Mouse (Mus musculus) heart, postnatal 4 days (tissue): Measurements from ENCODE around the gene Zfp664. TPM values are rescaled to one million over a fixed set of nuclear protein-coding genes. Genes with fewer than 3 reads are reported as not detected.

ENCODE experiments used
- DNase-seq: peaks from one replicate; pipeline ENCODE4 v3.0.0; 2021
- total RNA-seq, 2 experiments: library from RNA; stranded (reverse); gene quantifications; 2 replicates each; pipeline ENCODE4 v1.2.3; 2021

The Zfp664 gene
- total RNA-seq, 2 experiments from 2014 or later, result 57.5 to 62.7 TPM

GRCm38 (mm10) chr5:124929425-124930054, 67.0 kb downstream of the Zfp664 start:
- peak; percentile 52 for DNase-seq

GRCm38 (mm10) chr5:124930055-124930439, 67.6 kb downstream of the Zfp664 start:
- peak; percentile 66 for DNase-seq

DNA sequence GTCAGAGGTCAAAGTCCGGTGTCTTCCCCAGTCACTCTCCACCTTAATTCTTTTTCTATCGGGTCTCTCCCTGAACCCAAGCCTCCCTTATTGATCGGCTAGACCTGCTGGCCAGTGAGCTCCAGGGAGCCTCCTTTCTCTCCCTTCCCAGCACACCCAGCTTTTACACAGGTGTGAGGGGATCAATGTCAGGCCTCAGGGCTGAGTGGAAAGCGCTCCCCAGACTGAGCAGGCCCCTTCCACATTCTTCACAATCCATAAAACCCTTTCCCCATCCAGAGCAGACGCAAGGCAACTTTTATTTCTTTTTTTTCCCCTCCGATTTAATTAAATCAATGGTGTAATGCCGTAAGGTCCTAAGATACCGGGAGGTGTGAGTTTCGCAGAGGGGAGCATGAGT, 68.1 kb downstream of the Zfp664 start:
- no peak for DNase-seq

- DNase-seq, result no peak
These were observed 68.6 kb downstream of the Zfp664 start for GRCm38 (mm10) chr5:124931076-124931475.

DNA sequence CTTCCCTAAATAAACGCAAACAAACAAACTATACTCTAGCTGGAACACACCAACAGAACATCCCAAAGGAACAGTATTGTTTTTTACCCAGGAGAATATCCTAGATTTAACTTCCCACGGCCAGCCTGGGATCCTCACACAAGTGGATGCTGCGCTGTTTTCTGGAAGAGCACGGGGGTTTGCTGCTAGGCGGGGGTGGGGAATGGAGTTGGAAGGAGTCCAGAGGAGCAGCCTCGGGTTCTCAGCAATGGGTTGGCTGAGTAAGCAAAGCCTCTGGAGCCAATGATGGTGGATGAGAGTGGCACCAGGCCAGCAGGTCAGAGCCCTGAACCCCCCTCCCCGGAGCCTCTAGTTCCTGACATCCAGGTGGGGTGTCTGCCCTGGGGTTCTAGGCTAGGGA, 72.1 kb downstream of the Zfp664 start:
- DNase-seq, result peak; percentile 33

DNA sequence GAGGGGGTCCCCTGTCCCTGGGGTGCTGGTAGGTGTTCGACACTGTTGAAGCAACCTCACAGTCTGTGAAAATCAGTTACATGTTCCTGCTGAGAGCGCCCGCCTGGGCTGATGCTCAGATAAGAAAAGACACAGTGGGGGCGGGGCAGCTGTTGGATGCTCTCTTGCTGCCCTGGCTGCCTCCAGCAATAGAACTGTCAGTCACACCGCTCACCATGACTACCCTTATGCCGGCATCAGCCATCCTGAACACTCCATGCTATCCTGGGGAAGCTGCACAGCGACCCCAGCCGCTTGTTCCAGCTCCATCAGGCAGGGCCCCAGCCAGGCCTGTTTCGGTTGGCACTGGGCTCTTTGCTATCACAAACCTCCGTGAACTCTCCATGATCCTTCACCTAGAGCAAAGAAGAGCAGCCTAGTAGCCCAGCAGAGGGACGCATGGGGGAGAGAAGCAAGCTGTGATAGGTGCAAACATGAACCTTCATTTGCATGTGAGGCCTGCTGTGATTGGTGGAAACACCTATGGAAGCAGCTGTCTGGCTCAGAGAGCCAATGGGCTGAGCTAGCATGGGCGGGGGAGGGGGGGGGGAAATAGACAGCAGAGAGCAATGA, 80.8 kb downstream of the Zfp664 start:
- DNase-seq, result no peak

DNA sequence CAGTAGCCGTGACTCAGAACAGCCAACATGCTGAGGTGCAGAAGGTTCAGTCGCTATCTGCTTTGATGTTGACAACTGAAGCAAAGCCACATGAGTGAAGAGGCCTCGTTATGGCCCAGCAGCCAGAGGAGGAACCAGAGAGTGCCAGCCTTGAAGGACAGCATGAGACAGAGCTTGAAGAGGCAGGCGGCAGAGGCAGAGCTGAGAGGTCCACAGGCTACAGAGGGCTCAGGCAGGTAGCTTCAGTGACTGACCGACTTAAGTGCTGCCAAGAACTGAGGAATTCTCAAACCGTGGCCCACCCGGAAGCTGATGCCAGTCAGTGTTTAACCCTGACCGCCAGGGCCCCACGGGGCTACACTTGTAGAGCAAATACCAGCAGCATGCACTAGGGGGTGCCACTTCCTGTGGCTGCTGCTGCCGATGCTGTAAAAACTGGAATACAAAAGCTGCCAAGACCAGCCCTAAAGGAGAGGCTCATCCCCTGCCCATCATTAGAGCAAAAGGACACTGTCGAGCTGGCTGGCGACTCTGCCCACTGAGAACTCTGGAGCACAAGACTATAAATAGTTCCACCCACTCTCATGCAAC, 81.4 kb downstream of the Zfp664 start:
- peak; percentile 73 for DNase-seq

DNA sequence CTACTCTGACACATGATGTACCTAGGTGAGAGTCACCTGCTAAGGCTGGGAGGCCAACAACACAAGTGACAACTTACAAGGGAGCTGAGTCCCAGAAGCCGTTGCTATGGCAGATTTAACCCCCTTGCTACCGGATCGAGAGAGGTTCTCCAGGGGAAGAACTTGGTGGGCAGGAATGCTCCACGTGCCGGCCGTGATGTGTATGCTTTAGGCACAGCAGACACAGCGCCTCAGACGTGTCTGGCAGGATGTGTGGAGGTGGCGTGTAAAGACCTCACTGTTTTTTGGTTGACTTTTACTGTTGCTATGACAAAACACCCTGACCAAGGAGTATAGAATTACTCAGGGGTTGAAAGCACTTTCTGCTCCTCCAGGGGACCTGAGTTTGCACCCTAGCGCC, 81.9 kb downstream of the Zfp664 start:
- DNase-seq, result no peak

DNA sequence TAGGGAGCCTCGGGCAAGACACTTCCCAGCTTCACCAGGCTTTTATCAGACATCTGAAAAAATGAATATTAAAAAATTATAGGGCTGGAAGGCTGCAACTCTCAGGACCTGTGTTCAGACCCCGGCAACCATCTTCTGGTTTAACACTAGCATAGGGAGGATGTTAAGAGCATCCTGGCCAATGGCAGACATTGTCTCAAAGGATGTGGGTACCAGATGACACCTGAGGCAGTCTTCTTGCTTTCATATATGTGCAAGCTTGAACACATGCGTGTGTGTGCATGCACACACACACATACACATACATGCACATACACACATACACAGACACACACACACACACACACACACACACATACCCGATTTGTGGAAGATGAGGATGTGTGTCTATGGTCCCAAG, 82.6 kb downstream of the Zfp664 start:
- DNase-seq, result no peak

GRCm38 (mm10) chr5:124950623-124951278, 88.3 kb downstream of the Zfp664 start:
- DNase-seq, result no peak

- DNase-seq, result no peak
These were observed 88.8 kb downstream of the Zfp664 start for GRCm38 (mm10) chr5:124951333-124951732.

Other genes with a start within 250 kb of the Zfp664 start
- 10 to 100 TPM; 37.0 to 37.2 TPM for gene Atp6v0a2, start 234.1 kb upstream of the Zfp664 start, total RNA-seq
- gene Dnah10, start 137.6 kb upstream of the Zfp664 start, total RNA-seq, result under 1 TPM in 1 of 2 experiments, not detected in 1; 0.02 TPM
- under 1 TPM; 0.68 to 0.88 TPM for gene Ccdc92, start 267 bp upstream of the Zfp664 start, total RNA-seq
- 1 to 10 TPM; 1.2 to 1.3 TPM for gene Rflna, start 140.5 kb downstream of the Zfp664 start, total RNA-seq